Mouse (Mus musculus) left cerebral cortex, postnatal 10 days (tissue): ENCODE results near the gene Lgr4. TPM values are rescaled to one million over a fixed set of nuclear protein-coding genes. Genes with fewer than 3 reads are reported as not detected.
A peak's percentile ranks its signal among the peaks of the same experiment; 100 is the strongest.

Experiments
- DNase-seq, 2 experiments: peaks; one replicate each; pipeline ENCODE4 v3.0.0; 2021 to 2022; ENCODE audit warnings: low spot score in 2 of 2, mixed read lengths in 1 of 2; ENCODE audit errors: extremely low spot score in 1 of 2
- intact Hi-C: fragments of 180-260 bp; cut with DNase I; formaldehyde crosslinking; loops from one replicate; pipeline ENCODE4 v1.15.1; 2025
- total RNA-seq, 2 experiments: library from RNA; stranded (reverse); gene quantifications; 2 replicates each; pipeline ENCODE4 v1.2.3; 2021

Lgr4 gene
- total RNA-seq, 2 experiments from 2014 or later: 19.6 to 21.2 TPM

DNA sequence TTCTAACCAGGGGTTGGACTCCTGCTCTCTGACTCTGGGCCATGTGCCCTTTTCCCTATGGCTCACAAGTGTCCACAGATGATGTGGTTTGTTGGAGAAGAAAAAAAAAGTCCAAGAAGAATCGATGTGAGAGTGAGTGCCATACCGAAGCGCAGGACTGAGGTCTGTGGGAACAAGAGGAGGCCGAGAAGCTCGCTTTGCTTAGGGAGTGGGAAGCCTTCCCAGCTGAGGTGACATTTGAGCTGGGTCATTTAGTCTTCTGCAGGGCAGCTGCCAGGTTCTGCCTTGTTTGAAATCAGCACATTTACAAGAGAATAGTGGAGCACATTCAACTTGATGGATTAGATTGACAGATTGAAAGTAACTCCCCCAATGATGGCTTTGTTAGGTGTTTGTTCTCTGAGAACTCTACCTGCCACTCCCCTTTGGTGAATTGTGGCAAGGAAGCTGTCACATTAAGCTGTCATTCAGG is 24.6 kb downstream of the Lgr4 start:
- DNase-seq: no peak
- intact Hi-C loops: no loop called here

DNA sequence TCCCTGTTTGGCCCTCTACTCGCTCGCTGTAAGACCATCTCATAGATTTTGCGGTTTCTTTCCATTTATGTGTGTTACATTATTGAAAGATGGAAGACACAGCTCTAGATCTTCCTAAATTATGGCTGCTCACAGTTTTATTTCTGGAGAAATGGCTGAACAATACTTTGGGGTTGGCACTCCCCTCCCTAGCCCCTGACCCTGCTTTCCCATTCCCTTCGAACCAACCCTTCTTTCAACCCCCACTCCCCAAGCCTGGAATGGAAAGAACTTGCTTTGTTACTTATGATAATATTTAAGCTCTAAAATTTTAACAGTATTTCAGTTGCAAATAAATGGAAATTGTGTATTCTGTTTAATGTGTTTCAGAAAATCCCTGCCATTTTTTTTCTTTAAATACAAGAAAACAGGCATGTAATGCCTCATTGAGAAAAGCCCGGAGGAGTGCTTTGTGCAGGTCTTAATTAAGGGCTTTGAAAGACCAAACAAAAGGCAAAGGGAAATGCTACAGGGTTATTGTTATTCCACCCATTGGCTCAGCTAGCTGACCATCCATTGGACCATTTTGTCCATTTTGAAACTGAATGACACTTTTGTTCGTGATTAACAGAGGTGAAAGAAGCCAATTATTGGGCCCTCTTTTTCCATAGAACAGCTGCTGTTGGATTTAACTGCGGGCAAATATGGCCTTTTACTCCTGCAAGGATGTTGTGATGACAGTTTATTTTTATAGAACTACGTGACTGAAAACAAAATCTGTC is 25.5 kb downstream of the Lgr4 start:
- DNase-seq: no peak
- intact Hi-C loops: no loop called here

DNA sequence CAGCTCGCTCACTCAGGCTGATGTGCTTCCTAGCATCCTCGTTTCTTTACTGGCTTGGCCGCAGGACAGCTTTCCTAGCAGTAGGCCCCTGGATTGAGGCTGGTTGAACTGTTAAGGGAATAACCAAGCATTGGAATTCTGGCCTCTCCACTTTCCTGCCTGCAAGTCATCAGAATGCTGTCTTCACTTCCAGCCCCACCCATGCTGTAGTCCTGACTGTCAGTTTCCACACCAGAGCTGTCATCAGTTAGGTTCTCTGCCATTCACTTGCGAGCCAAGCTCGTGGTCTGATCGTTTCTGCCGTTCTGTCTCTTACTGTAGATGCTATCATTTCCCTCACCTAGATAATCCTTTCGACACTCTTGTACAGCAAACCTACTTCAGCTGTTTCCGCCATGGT is 27.5 kb downstream of the Lgr4 start:
- intact Hi-C loops: no loop called here
- DNase-seq: no peak

DNA sequence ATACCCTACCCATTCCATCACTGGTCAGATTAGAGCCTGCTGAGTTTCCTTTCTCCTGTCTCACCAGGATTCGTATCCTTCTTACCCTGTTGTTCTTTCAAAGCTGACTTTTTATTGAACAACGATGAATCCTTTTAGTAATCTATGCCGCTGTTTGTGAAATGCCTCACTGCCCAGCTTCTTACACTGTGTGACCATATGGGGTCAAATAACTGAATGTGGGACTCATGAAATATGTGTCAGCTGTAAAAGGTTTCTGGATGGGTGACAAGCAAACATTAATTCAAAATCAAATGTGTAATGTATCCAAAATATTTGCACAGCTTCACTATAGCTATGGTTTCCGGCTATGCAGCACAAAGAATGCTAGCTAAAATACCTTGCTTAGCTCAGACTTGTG is 28.1 kb downstream of the Lgr4 start:
- intact Hi-C loops: no loop called here
- DNase-seq: no peak

DNA sequence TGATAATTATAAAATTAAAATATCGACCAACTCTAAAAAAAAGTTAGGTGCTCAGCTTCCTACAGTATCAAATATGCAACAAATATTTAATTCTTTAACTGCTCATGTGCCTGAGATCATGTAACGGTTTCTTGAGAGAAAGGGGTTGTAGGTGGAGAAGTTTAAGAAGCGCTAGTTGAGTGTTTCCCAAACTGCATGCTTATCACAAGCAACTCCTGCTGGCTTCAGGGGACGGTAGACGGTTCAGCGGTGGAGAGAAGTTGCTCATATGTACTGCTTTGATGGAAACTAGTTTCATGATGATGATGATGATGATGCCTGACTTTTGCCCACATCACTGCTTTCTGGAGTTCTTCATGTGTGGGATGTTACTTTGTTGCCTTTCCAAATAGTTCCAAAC is 29.0 kb downstream of the Lgr4 start:
- intact Hi-C loops: no loop called here
- no peak for DNase-seq

DNA sequence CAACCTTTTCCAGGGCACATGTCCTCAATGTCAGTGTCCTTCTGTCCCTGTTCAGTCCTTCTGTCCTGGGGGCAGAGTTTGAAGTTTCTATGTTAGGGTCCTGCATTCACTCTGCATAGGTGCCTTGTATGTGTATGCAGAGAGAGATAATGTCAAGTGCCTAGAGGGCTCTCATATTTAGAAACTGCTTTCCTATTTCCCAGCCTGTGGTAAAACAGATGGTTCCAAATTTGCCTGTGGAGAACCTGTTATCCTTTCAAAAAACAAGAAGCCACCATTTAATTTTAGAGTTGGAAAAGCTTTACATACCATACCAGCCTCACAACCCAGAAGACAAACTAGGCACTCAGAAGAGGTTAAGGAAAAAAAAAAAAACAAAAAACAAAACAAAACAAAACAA is 32.1 kb downstream of the Lgr4 start:
- intact Hi-C loops: no loop called here
- no peak for DNase-seq

DNA sequence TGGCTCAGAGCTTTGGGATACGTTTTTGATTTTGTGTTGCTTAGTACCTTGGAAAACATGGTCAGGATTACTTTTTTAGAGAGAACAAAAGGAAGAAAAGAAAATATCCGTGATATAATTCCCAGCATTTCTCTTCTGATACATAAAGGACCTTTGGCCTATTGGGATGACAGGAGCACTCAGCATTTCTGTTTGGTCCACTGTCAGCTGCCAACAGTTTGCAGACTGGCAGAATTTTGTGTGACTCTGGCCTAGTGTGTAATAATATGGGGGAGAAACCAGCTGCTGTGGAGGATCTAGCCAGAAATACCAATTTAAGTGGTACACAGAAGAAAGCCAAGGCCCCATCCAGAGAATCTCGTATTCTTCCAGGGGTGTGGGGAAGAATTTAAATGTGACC is 32.9 kb downstream of the Lgr4 start:
- DNase-seq: no peak
- intact Hi-C loops: no loop called here

DNA sequence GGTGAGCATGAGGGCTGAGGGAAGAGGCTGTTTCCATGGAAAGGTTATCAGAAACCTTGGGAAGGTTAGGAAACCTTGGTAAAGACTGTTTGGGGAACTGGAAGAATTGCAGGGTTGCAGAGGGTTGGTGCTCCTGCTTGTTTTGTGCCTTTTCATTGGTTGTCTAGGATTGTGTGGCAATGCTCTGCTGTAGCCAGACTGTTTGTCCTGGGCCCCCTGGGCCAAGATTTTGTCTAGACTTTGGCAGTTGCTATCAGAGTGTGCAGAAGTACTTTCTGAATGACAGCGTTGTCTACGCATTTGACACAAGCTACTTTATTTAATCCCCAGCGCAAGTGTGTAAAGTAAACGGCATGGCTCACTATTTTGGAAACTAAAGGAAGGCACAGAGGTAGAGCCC is 33.6 kb downstream of the Lgr4 start:
- intact Hi-C loops: no loop called here
- no peak for DNase-seq

DNA sequence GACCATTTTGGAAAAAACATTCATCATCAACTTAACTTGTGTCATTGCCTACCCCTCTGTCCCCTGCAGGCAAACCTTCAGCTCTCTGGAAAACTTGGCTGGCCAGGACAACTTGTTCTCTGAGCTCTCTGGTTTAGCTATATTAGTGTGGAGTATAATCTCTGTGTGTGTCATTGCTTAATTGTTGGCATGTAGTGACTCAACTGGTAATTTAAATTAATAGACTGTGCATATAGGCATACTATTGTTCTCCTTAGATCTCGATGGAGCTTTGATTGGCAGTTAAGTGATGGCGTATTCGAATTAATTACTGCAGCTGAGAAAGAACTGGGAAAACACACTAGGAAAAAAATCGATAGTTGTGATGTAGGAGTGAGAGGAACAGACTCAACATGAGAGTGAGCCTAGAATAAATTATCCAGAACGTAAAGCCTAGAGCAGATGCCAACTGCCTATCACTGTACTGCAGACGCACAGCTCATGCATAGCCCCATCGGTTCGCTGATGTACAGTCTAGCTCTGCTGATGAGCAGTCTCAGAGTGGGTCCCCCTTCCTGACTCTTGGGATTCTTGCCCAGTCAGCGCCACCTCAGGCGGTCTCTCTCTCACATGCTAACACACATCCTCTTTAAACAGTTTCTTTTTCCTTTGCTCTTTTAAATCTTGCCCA is 35.7 kb downstream of the Lgr4 start:
- intact Hi-C loops: no loop called here
- DNase-seq: peak in 1 of 2 experiments; percentile 5

DNA sequence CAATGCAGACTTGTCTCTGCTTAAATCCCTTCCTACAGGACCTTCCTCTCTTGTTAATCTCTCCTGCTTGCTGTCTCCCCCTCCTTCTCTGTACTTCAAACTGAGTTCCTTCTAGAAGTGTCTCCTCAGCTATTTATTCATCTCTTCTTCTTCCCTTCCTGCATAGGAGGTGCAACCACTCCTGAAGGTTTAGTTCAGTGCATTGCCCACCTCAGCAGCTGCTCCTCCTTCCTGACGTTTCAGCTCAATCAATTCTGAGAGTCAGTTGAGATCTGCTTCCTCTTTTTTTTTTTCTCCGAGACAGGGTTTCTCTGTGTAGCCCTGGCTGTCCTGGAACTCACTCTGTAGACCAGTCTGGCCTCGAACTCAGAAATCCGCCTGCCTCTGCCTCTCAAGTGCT is 36.4 kb downstream of the Lgr4 start:
- intact Hi-C loops: no loop called here

DNA sequence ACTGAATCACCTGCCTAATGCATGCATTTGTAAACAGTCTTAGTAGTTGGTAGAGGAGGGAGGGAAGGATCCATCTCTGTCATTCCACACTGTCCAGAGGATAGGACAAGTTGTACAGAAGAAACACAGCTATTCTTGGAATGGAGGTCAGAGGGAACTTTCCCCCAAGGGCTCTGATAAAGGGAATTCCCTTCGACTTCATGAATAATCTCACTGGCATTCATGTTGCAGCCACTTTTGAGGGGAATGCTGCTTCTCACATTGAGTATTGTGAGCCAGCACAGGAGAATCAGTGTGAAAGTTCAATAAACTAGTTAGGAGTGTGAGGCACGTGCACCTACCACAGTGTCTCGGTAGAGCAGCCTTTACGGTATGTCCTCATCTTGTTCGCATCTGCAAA is 37.6 kb downstream of the Lgr4 start:
- DNase-seq: no peak
- intact Hi-C loops: no loop called here

More for the DNA sequence above, 36.4 kb downstream of the Lgr4 start:
- no peak for DNase-seq

DNA sequence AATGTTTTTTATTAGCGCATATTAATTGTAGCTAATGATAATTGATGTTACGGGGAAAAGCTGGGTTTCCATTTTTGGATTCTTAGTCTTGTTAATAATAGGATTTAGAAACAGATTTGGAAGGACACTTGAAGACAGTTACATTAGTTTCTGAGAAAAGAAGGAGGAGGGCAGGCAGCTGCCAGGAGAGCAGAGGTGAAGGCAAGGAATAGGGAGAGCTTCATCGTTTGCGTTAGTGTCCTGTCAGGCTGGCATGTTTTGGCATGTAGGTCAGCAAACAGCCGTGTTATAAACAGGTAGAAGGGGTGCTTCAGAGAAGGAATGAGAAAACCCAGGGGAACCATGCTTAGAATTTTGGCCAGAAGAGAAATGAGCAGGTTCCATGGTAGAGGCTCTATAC is 38.5 kb downstream of the Lgr4 start:
- intact Hi-C loops: no loop called here
- DNase-seq: no peak

DNA sequence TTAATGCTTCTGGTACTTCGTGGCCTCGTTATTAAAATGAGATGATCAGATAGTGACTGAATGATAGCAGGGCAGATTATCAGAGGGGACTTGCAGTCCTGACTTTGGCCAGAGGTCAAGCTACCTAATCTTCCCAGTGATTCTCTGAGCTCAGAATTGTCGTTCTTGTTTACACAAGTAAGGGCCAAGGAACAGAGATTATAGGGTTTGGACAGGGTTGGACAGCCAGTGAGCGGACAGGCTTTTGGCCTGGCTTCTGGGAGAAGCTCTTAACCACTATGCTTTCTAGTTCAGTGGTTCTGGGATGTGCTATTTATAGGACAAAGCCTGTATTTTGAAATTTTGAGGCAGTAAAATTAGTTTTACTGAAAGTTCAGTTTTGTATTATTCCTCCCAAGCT is 39.3 kb downstream of the Lgr4 start:
- intact Hi-C loops: no loop called here
- DNase-seq: no peak

DNA sequence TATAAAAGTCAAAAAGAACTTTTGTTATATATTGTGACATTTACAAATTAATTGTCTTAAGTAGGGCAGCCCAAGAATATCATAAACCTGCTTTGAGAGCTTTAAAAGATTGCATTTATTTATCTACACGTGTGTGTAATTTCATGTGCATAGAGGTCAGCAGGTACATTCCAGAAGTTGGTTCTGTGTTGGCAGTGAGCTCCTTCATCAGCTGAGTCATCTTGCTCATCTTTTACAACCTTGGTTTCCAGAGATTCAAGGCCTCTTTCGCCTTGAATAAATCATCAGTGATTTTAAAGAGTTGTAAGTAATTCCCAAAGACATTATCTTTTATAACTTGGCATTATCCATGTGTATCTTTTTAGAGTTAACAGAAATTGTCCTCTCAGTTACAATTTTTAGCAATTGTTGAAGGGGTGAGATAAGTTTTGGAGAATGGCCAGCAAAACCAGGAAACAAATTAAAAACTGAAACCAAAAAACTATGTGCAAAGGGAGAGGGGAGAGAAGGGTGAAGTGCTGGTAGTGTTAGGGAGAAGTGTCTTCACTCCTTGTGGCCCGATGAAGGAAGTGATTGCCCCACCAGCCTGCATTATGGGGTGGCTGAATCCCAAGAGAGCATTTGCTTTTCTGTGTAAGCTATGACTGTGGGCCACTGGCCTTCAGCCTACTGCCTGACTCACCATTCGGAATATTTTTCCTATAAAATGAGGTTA is 41.4 kb downstream of the Lgr4 start:
- intact Hi-C loops: no loop called here
- no peak for DNase-seq

DNA sequence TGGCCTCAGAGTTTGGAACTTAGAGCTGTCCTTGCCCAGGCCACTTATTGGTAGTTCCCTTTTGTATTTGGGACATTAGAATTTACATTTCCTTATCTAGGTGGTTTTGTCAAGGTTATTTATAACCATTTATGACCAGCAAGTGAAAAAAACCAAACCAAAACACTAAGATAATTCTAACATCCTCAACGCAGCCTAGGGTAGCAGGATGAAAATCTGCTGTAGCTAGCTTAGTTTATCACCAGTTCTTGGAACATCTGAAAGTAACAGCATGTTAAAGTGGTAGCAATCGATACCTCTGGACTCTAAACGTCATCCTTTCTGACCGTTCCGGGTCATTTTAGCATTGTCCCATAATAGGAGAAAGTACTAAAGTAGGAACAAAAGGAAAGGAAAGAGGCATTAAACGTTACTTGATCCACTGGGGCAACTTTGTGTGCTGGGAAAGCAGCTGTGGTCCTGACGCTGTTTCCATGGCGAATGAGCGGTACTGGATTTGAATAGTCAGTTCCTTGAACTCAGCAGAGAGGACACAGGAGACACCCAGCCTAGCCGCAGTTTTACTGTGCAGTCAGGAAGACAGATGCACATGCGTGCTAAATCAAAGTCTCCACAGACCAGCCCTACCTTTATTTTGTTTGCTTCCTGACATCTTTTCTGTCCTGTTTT is 42.1 kb downstream of the Lgr4 start:
- DNase-seq: no peak
- intact Hi-C loops: no loop called here

DNA sequence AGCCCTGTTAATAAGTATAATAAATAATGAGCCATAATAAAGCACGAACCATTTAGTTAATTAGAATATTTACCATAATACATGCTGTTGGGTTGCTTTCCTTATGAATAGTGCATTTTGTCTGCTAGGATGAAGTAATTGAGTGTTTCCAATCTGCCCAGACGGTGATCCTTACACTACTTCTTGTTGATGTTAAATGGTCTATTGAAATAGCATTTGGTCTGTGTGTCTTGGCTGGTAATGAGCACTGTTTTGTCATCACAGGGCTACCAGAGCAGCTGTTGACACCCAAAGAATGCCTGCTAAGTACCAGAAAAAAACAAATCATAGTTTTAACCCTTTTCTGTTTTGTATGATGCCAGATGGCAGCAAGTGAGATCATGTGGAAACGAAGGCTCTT is 42.8 kb downstream of the Lgr4 start:
- intact Hi-C loops: no loop called here
- no peak for DNase-seq

DNA sequence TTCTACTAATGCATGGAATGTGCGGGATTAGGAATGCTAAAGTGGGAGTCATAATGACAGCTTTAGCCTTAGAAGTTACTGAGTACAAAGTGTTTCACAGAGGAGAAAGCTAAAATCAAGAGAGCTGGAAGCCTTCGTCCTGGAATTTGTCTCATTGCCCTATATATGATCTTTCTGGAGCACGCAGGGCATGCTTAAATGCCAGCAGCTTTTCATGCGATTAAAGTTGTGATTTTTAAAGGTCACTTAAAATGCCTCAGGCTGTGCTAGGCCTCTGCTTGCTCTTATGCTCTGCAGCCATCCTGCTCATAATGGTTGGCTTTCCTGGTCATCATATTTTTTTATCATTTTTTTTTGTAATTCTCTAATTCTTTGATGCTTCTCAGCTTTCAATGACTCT is 43.7 kb downstream of the Lgr4 start:
- intact Hi-C loops: no loop called here
- no peak for DNase-seq

DNA sequence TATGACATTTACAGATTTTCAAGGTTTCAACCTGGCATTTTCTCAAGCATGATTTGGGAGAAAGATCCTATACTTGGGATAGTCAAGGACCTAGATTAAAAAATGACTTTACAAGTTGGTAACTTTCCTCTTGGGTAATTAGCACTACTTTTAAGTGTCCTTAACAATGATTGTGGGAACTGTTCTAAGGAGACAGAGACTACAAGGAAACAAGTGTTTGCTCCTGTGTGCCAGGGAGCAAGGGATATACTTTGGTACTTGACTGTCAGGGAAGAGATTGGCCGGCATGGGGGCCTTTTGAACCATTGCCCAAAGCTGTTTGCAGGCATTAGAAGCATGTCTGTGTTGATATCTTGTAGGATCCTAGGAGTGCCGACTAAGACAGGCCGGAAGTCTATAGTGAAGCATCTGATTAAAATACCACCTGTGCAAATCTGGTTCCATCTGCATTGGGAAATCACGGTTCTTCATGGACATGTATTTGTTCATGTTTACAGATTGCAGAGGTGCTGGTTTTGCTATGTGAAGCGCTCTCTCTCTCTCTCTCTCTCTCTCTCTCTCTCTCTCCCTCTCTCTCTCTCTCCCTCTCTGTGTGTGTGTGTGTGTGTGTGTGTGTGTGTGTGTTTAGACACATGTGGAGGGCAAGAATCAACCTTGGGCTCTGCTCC is 46.3 kb downstream of the Lgr4 start:
- intact Hi-C loops: no loop called here
- DNase-seq: no peak
